Mouse (Mus musculus): Measurements from ENCODE around the gene Rnaset2a.
"Not testable (repeated sequence)": the region's sequence is repeated elsewhere in the genome, so short reads cannot be mapped to it uniquely, and the experiment has no call there.

DNA sequence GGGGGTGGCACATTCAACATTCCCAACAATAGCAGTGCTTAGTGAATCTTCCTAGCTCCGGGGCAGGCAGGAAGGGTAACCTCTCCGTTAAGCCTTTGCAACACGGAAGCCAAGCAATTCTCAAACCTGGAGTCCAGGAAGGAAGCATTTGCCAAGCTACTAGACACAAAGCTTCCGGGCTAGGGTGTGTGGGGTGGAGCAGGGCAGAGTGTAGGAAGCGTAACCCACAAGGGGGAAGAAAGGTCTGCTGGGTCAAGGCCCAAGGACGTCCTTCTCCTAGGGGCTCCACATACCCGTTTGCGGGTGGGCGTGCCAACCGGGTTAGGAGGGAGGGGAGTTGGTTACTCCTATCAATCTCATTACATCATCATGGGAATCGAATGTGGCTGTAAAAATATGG is 31.5 kb downstream of the Rnaset2a start:
- not testable (repeated sequence) for TF ChIP-seq POLR2A (IDR thresholded peaks at IDR 0.05; ENCODE audit: insufficient read depth, low read length); CTCF (IDR thresholded peaks at IDR 0.05; ENCODE audit: low read depth, low read length); EP300 (IDR thresholded peaks at IDR 0.05; ENCODE audit: insufficient read depth, low read depth, low read length)

Measured in ES-Bruce4 (cell line).